Mouse (Mus musculus) spleen, adult 2 months (tissue): ENCODE results near the gene Ucn. TPM values are rescaled to one million over a fixed set of nuclear protein-coding genes. Genes with fewer than 3 reads are reported as not detected.

Experiments
- DNase-seq, 2 experiments: peaks; one replicate each; pipeline versions ENCODE4 v3.0.0 to v3.0.0-alpha.2; 2012 to 2021; ENCODE audit warnings: low spot score in 2 of 2, low read depth in 1 of 2
- H3K27ac ChIP-seq: fragments of 200-500 bp; 2 replicates; pipeline ENCODE4 v1.5.1; 2012; ENCODE audit warnings: low read length, inconsistent platforms; ENCODE audit not compliant: insufficient read depth
- H3K27me3 ChIP-seq: fragments of 200-500 bp; 2 replicates; pipeline ENCODE4 v1.6.1; 2012; ENCODE audit warnings: mild to moderate bottlenecking, moderate library complexity, low read length, inconsistent platforms; ENCODE audit not compliant: control insufficient read depth, insufficient read depth
- H3K36me3 ChIP-seq: fragments of 200-500 bp; 2 replicates; pipeline ENCODE4 v1.6.1; 2012; ENCODE audit warnings: mild to moderate bottlenecking, low read length, inconsistent platforms; ENCODE audit not compliant: control insufficient read depth, insufficient read depth
- H3K4me1 ChIP-seq: fragments of 200-500 bp; 2 replicates; pipeline ENCODE4 v1.6.1; 2011; ENCODE audit warnings: inconsistent platforms; ENCODE audit not compliant: control insufficient read depth, insufficient read depth, insufficient read length
- H3K4me3 ChIP-seq: fragments of 200-500 bp; 2 replicates; pipeline ENCODE4 v1.5.1; 2011; ENCODE audit warnings: mild to moderate bottlenecking, inconsistent platforms; ENCODE audit not compliant: insufficient read depth, insufficient read length; ENCODE audit errors: extremely low read depth
- CTCF ChIP-seq: fragments of 200-500 bp; IDR thresholded peaks from 2 replicates; pipeline ENCODE4 v1.5.1; 2011; ENCODE audit warnings: mild to moderate bottlenecking, inconsistent platforms; ENCODE audit not compliant: insufficient read depth, insufficient read length, insufficient replicate concordance; ENCODE audit errors: extremely low read depth
- POLR2A ChIP-seq: fragments of 200-500 bp; IDR thresholded peaks from 2 replicates; pipeline ENCODE4 v1.6.1; 2011; ENCODE audit warnings: low read depth, low read length, inconsistent platforms
- WGBS: fragments of 180-500 bp; shearing (Covaris S2); methylation state at CpG from one replicate; pipeline ENCODE4 v1.1.7; 2018; 5-methylcytosine and 5-hydroxymethylcytosine counted together
- polyA plus RNA-seq: library from polyadenylated mRNA; depleted of rRNA; stranded (reverse); fragments of >200 nt; gene quantifications from 2 replicates; pipeline ENCODE4 v1.2.3, GENCODE M21; 2012; rRNA removed

Ucn gene
- not detected in 2 replicates for polyA plus RNA-seq

DNA sequence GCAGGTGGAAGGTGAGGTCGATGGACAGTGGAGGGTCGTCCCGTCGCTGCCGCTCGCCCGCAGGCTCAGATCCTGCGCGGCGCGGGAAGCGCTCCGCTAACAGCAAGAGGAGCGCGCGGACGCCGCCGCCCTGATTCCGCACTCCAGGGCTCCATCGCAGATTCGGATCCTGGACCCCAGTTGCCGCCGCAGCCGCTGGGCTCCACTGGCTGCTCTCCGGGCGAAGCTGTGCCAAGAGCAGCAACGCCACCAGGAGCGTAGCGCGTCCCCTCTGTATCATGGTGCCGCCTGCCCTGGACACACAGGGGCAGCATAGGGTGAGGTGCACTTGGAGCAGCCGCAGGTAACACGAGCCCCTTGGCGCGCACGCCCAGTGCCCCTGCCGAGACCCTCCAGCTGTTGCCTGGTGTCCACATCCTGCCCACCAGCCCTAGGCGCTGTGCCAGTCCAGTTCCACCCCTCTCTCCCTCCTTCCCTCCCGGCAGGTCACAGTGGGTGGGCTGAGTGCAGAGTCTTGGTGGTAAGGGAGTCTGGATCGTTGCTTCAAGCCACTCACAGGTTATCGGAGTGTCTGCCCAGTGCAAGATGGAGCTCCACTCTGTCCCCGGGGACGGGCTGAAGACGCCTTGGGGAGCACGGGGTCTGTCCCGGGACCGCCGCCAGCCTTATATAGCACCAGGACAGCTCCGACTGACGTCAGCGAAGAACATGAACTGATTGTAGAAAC lies at the start of gene Ucn:
Gene Ucn (minus strand): TSS at position 589 of the 727 bp plus-strand sequence.
- Histone ChIP-seq H3K27ac (no peak within 1 kb of the TSS), H3K27me3 (peaks cover 22% of the 10 kb centered on the region), H3K4me3 (no peak within 1 kb of the TSS), H3K36me3 (peaks cover 7% of the 10 kb centered on the region), H3K4me1 (no peaks in the 10 kb centered on the region)
- no peak for DNase-seq
- TF ChIP-seq POLR2A: no peak
- TF ChIP-seq CTCF: no peak
- 4% methylated on average over 52 of the region's 52 CpGs for WGBS

DNA sequence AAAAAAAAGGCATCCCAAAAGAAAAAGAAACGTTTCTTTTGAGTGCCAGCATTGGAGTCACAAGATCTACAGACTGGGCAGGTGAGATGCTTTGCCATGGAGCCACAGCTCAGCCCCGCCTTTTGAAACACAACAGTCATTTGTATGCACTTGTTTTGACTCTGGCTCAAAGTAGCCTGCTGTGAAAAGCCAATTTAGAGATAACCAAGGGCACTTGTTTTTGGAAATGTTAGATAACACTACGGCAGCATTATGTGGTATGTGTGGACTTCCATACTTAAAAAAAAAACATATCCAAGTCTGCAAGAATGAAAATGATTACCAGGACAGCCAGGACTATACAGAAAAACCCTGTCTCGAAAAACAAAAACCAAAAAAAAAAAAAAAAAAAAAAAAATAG lies 45.0 kb upstream of the Ucn start:
- DNase-seq: no peak
- TF ChIP-seq POLR2A: no peak
- no peak for TF ChIP-seq CTCF
- 68% methylated on average over 4 of the region's 4 CpGs for WGBS

DNA sequence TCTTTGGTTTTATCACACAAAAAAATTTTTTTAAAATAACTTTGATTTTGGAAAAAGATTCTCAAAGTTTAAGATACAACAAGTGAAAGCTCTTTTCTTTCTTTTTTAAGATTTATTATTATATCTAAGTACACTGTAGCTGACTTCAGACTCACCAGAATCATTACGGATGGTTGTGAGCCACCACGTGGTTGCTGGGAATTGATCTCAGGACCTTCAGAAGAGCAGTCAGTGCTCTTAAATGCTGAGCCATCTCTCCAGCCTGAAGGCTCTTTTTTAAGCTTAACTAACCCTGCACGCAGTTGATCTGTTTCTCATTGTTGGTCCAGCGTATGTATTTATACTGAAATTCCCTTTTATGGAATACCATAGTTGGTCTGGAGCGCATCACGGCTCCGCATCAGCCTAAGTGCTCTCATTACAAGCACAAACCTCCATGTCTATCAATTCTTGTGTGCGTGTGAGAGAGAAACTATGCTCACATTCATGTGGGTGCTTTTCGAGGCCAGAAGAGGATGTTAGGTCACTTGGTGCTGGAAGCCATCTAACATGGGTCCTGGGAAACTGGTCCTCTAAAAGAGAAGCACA lies 42.6 kb upstream of the Ucn start:
- TF ChIP-seq POLR2A: no peak
- TF ChIP-seq CTCF: no peak
- H3K27me3 ChIP-seq: no peaks in the 10 kb centered on the region
- H3K27ac ChIP-seq: no peak overlapping the region
- H3K4me3 ChIP-seq: no peak overlapping the region
- peaks cover 3% of the 10 kb centered on the region; the same call in 1 of the 2 replicates for H3K4me1 ChIP-seq
- DNase-seq: no peak
- H3K36me3 ChIP-seq: no peaks in the 10 kb centered on the region; the same call in 1 of the 2 replicates
- WGBS: 94% methylated on average over 9 of the region's 9 CpGs

More for the DNA sequence above, 45.0 kb upstream of the Ucn start:
- peaks cover 3% of the 10 kb centered on the region; the same call in 1 of the 2 replicates for H3K4me1 ChIP-seq
- no peak overlapping the region for H3K27ac ChIP-seq
- no peaks in the 10 kb centered on the region for H3K27me3 ChIP-seq
- H3K36me3 ChIP-seq: peaks cover 15% of the 10 kb centered on the region
- H3K4me3 ChIP-seq: no peak overlapping the region

DNA sequence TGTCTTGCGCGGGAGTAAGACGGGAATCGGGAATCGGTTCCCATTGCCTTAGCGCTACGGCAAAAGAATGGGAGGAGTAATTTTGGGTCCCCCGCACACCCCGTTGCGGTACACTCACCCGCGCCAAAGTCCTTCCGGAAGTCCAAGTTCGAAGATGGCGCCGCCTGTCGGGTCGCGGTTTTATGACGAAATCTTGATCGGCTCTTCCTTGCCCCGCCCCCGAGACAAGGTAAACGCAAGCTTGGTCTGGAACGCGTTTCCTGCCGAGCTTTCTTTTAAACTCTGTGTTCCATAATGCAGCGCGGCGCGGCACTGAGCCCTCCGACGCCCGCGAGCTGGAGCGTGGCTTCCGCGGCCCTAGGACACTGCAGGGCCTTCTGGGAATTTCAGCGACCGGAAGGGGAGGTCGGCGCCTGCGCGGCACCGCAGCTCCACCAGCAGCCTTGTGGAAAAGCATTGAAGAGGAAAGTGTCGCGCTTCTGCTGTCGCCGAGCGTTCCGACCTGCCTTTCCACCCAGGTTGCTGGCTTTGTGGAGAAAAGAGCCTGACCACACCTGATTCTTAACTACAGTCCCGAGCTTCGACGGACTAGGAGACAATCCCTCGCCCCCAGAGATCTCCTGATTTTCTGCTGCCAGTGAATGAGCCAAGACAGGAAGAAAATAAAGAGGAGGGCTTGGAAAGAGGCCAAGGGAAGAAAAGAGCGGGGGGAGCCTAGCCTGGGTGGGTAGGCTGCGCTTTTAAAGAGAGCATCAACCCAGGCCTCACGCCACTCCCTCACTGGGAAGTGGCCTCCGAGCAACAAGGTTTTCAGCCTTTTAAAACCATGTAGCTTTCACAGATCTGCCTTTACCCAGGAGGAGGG lies 41.4 kb upstream of the Ucn start, which contains the start of the genes Gm29609 and Gtf3c2:
Gene Gm29609 (minus strand): TSS at position 146 of the 865 bp plus-strand sequence.
Gene Gtf3c2 (minus strand): TSS at position 379 of the 865 bp plus-strand sequence.
- Histone ChIP-seq H3K4me3 (peak within 1 kb of the TSS; percentile 87), H3K27ac (peak within 1 kb of the TSS; percentile 91), H3K27me3 (no peaks in the 10 kb centered on the region), H3K36me3 (no peaks in the 10 kb centered on the region; the same call in 1 of the 2 replicates), H3K4me1 (peaks cover 3% of the 10 kb centered on the region; the same call in 1 of the 2 replicates)
- DNase-seq: peak; percentile 93 to 95
- TF ChIP-seq CTCF (no peak), POLR2A (peak; percentile 75; the same call in 1 of the 2 replicates)
- under 1% methylated on average over 59 of the region's 59 CpGs for WGBS

DNA sequence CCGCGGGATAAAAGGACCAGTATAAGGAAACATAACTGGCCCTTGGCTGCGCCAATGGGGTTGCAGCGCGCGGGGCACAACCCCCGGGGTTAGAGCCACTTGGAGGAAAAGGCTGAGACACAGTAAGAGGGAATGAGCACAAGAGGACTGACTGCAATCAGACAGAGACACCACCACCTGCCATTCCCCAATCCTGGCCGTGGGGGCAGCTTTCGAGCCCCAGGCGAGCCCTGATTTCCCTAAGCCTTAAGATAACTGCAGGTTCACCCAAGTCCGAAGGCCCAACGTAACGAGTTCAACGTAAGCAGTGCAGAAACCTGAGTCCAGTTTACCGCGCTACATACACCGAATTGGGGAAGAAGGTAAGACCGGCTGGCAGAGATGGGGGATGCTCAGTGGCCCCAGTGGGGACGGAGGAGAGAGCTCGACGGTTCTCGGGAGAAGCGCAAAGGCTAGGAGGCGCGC lies 40.7 kb upstream of the Ucn start:
- H3K27ac ChIP-seq: peak overlapping the region; percentile 91
- WGBS: 1% methylated on average over 25 of the region's 25 CpGs
- no peaks in the 10 kb centered on the region for H3K27me3 ChIP-seq
- no peak for DNase-seq
- TF ChIP-seq POLR2A (no peak), CTCF (no peak)
- peaks cover under 1% of the 10 kb centered on the region; the same call in 1 of the 2 replicates for H3K36me3 ChIP-seq
- peaks cover 3% of the 10 kb centered on the region; the same call in 1 of the 2 replicates for H3K4me1 ChIP-seq
- H3K4me3 ChIP-seq: peak overlapping the region; percentile 87

DNA sequence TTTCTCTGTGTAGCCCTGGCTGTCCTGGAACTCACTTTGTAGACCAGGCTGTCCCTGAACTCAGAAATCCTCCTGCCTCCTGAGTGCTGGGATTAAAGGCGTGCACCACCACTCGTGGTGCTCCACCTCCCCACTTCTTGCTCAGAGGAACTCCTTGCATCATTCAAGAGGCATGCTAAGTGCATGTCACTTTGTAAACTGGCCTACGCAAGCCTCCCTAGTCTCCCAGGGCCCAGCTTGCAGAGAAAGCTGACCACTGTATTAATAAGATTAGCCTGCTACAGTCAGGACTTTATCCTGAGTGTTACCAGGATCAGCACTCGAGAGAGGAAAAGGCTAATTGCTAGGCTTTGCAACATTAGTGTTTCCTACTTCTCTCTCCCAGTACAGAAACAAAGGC lies 30.0 kb upstream of the Ucn start:
- DNase-seq: no peak
- H3K4me1 ChIP-seq: no peaks in the 10 kb centered on the region
- H3K4me3 ChIP-seq: no peak overlapping the region
- 96% methylated on average over 4 of the region's 4 CpGs for WGBS
- H3K27ac ChIP-seq: no peak overlapping the region
- H3K27me3 ChIP-seq: no peaks in the 10 kb centered on the region
- TF ChIP-seq CTCF (no peak), POLR2A (no peak)
- H3K36me3 ChIP-seq: peaks cover 56% of the 10 kb centered on the region
